Mouse (Mus musculus): ENCODE results near the gene Spag7. TPM values are rescaled to one million over a fixed set of nuclear protein-coding genes. Genes with fewer than 3 reads are reported as not detected.

Gene Spag7
- polyA plus RNA-seq, 1 experiment, result not detected

- Histone ChIP-seq H3K4me3 (ENCODE audit: insufficient read depth, low read depth, low read length) (no peak overlapping the region), H3K4me1 (ENCODE audit: control insufficient read depth, insufficient read depth, low read length) (peaks cover 16% of the 10 kb centered on the region), H3K27ac (ENCODE audit: insufficient read depth, low read depth, low read length) (no peak overlapping the region)
- 89% methylated on average over 8 of the region's 8 CpGs for WGBS
- TF ChIP-seq CTCF (IDR thresholded peaks at IDR 0.05; ENCODE audit: insufficient read depth, low read depth, low read length) (no peak), POLR2A (IDR thresholded peaks at IDR 0.05; ENCODE audit: insufficient read depth, low read depth, low read length) (no peak)
Observed at GRCm38 (mm10) chr11:70644564-70645103, 24.6 kb downstream of the Spag7 start.

- TF ChIP-seq POLR2A (IDR thresholded peaks at IDR 0.05; ENCODE audit: insufficient read depth, low read depth, low read length), result no peak
- TF ChIP-seq CTCF (IDR thresholded peaks at IDR 0.05; ENCODE audit: insufficient read depth, low read depth, low read length), result no peak
- 93% methylated on average over 6 of the region's 6 CpGs for WGBS
Observed at GRCm38 (mm10) chr11:70643051-70643450, 26.2 kb downstream of the Spag7 start.

GRCm38 (mm10) chr11:70641241-70641640 lies 28.0 kb downstream of the Spag7 start:
- no peak for TF ChIP-seq CTCF (IDR thresholded peaks at IDR 0.05; ENCODE audit: insufficient read depth, low read depth, low read length)
- TF ChIP-seq POLR2A (IDR thresholded peaks at IDR 0.05; ENCODE audit: insufficient read depth, low read depth, low read length), result no peak
- H3K4me3 ChIP-seq (ENCODE audit: insufficient read depth, low read depth, low read length), result no peak overlapping the region
- H3K27ac ChIP-seq (ENCODE audit: insufficient read depth, low read depth, low read length), result no peak overlapping the region
- 87% methylated on average over 7 of the region's 7 CpGs for WGBS
- peaks cover 11% of the 10 kb centered on the region for H3K4me1 ChIP-seq (ENCODE audit: control insufficient read depth, insufficient read depth, low read length)

More at GRCm38 (mm10) chr11:70643051-70643450, 26.2 kb downstream of the Spag7 start:
- no peak overlapping the region for H3K27ac ChIP-seq (ENCODE audit: insufficient read depth, low read depth, low read length)
- H3K4me1 ChIP-seq (ENCODE audit: control insufficient read depth, insufficient read depth, low read length), result peaks cover 11% of the 10 kb centered on the region
- no peak overlapping the region for H3K4me3 ChIP-seq (ENCODE audit: insufficient read depth, low read depth, low read length)

GRCm38 (mm10) chr11:70639976-70640375 lies 29.2 kb downstream of the Spag7 start:
- 84% methylated on average over 8 of the region's 8 CpGs for WGBS
- Histone ChIP-seq H3K4me3 (ENCODE audit: insufficient read depth, low read depth, low read length) (no peak overlapping the region), H3K27ac (ENCODE audit: insufficient read depth, low read depth, low read length) (no peak overlapping the region), H3K4me1 (ENCODE audit: control insufficient read depth, insufficient read depth, low read length) (no peaks in the 10 kb centered on the region)
- TF ChIP-seq CTCF (IDR thresholded peaks at IDR 0.05; ENCODE audit: insufficient read depth, low read depth, low read length), result no peak
- TF ChIP-seq POLR2A (IDR thresholded peaks at IDR 0.05; ENCODE audit: insufficient read depth, low read depth, low read length), result no peak

GRCm38 (mm10) chr11:70638714-70639278 lies 30.4 kb downstream of the Spag7 start, which contains the start of gene Gp1ba:
Gene Gp1ba, plus strand, starts transcription at chr11:70639122.
- H3K4me3 ChIP-seq (ENCODE audit: insufficient read depth, low read depth, low read length), result no peak within 1 kb of the TSS
- no peaks in the 10 kb centered on the region for H3K4me1 ChIP-seq (ENCODE audit: control insufficient read depth, insufficient read depth, low read length)
- no peak for TF ChIP-seq POLR2A (IDR thresholded peaks at IDR 0.05; ENCODE audit: insufficient read depth, low read depth, low read length)
- TF ChIP-seq CTCF (IDR thresholded peaks at IDR 0.05; ENCODE audit: insufficient read depth, low read depth, low read length), result no peak
- no peak within 1 kb of the TSS for H3K27ac ChIP-seq (ENCODE audit: insufficient read depth, low read depth, low read length)
- 57% methylated on average over 5 of the region's 5 CpGs for WGBS

- Histone ChIP-seq H3K4me1 (ENCODE audit: control insufficient read depth, insufficient read depth, low read length) (no peaks in the 10 kb centered on the region), H3K27ac (ENCODE audit: insufficient read depth, low read depth, low read length) (no peak overlapping the region), H3K4me3 (ENCODE audit: insufficient read depth, low read depth, low read length) (no peak overlapping the region)
- TF ChIP-seq POLR2A (IDR thresholded peaks at IDR 0.05; ENCODE audit: insufficient read depth, low read depth, low read length) (no peak), CTCF (IDR thresholded peaks at IDR 0.05; ENCODE audit: insufficient read depth, low read depth, low read length) (no peak)
- WGBS, result 80% methylated on average over 1 of the region's 1 CpGs
Observed at GRCm38 (mm10) chr11:70638293-70638692, 30.9 kb downstream of the Spag7 start.

GRCm38 (mm10) chr11:70637764-70638163 lies 31.5 kb downstream of the Spag7 start:
- TF ChIP-seq POLR2A (IDR thresholded peaks at IDR 0.05; ENCODE audit: insufficient read depth, low read depth, low read length) (no peak), CTCF (IDR thresholded peaks at IDR 0.05; ENCODE audit: insufficient read depth, low read depth, low read length) (no peak)
- WGBS, result 92% methylated on average over 1 of the region's 1 CpGs
- H3K4me1 ChIP-seq (ENCODE audit: control insufficient read depth, insufficient read depth, low read length), result no peaks in the 10 kb centered on the region

GRCm38 (mm10) chr11:70635601-70636000 lies 33.6 kb downstream of the Spag7 start:
- no peak overlapping the region for H3K4me3 ChIP-seq (ENCODE audit: insufficient read depth, low read depth, low read length)
- TF ChIP-seq POLR2A (IDR thresholded peaks at IDR 0.05; ENCODE audit: insufficient read depth, low read depth, low read length) (no peak), CTCF (IDR thresholded peaks at IDR 0.05; ENCODE audit: insufficient read depth, low read depth, low read length) (no peak)
- 77% methylated on average over 4 of the region's 4 CpGs for WGBS
- H3K4me1 ChIP-seq (ENCODE audit: control insufficient read depth, insufficient read depth, low read length), result no peaks in the 10 kb centered on the region
- H3K27ac ChIP-seq (ENCODE audit: insufficient read depth, low read depth, low read length), result no peak overlapping the region

More at GRCm38 (mm10) chr11:70637764-70638163, 31.5 kb downstream of the Spag7 start:
- no peak overlapping the region for H3K4me3 ChIP-seq (ENCODE audit: insufficient read depth, low read depth, low read length)
- no peak overlapping the region for H3K27ac ChIP-seq (ENCODE audit: insufficient read depth, low read depth, low read length)

GRCm38 (mm10) chr11:70630129-70630528 lies 39.1 kb downstream of the Spag7 start:
- Histone ChIP-seq H3K4me3 (ENCODE audit: insufficient read depth, low read depth, low read length) (no peak overlapping the region), H3K4me1 (ENCODE audit: control insufficient read depth, insufficient read depth, low read length) (no peaks in the 10 kb centered on the region), H3K27ac (ENCODE audit: insufficient read depth, low read depth, low read length) (no peak overlapping the region)
- TF ChIP-seq POLR2A (IDR thresholded peaks at IDR 0.05; ENCODE audit: insufficient read depth, low read depth, low read length) (no peak), CTCF (IDR thresholded peaks at IDR 0.05; ENCODE audit: insufficient read depth, low read depth, low read length) (no peak)
- WGBS, result 83% methylated on average over 7 of the region's 7 CpGs
